Mouse (Mus musculus): ENCODE results near the gene Nrg4. TPM values are rescaled to one million over a fixed set of nuclear protein-coding genes. Genes with fewer than 3 reads are reported as not detected.

Nrg4 gene
- polyA plus RNA-seq, 1 experiment from 2014 or later = 1.1 TPM

DNA sequence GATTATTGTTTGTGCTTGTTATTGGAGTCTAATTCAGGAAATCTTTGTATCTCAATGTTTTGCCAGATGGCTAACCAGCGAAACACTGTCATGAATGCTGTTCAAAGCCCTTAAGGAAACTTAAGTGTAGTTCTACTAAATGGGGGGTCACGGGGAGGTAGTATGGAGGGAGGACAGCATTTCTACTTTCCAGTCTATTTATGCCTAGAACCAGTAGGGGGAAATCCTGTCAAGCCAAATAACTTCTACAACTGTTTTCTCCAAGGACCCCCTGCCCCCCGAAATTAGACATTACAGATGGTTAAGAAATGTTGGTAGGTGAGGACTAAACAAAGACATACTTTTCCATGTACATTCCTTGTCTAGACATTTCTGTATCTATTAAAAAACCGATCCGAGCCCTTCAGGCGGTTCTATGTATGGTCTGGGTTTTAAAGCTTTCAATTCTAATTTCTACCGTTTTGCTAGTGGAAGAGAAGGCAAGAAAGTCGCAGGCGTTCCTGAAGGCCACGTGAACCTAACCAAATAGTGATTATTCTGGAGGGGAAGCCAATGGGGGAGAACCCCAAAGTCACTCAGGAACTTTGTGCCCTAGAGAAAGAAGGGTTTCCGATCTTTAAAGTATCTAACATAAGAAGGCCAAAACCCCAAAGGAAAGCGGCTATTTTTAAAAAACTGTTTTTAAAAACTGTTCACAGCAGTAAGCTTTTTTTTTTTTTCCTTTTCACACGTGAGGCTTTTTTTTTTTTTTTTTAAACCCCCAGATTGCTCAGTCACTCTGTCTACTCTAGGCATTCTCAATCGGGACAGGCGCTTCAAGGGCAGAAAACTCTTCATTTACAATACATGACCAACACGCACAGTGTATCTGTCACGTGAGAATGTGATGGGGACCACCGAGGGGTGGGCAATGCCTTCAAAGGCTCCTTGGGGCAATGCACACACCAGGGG is 805 bp downstream of the Nrg4 start:
- ATAC-seq (ENCODE audit: insufficient read depth, low FRiP score) = no peak
- Histone ChIP-seq H3K4me1 (ENCODE audit: control insufficient read depth, insufficient read depth, low read length) (no peaks in the 10 kb centered on the region; the same call in 1 of the 2 replicates), H3K36me3 (ENCODE audit: control insufficient read depth, insufficient read depth, low read length) (no peaks in the 10 kb centered on the region), H3K4me2 (ENCODE audit: low read depth, low read length) (peak overlapping the region; percentile 94), H3K9me3 (replicated peaks; ENCODE audit: control insufficient read depth, low read length) (no peaks in the 10 kb centered on the region), H3K27me3 (ENCODE audit: control insufficient read depth, insufficient read depth, low read length) (peaks cover 13% of the 10 kb centered on the region), H3K4me3 (replicated peaks; ENCODE audit: low read length) (peak overlapping the region; percentile 82), H3K9ac (ENCODE audit: low read length) (peak overlapping the region; percentile 83), H3K27ac (ENCODE audit: low read length) (no peak overlapping the region)
- WGBS = 16% methylated on average over 18 of the region's 18 CpGs

DNA sequence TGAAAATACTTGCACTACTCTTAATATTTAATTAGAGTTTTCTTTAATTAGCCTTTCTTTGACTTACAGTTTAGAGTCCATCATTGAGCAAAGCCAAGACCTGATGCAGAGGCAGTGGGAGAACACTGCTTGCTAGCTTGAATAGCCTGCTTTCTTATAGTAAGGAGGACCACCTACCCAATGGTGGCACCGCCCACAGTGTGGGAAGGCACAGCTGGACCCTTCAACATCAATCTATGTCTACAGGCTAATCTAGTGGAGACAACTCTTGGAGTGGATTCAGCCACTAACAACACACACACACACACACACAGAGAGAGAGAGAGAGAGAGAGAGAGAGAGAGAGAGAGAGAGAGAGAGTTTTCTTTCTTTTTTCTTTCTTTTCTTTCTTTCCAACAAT is 1.6 kb downstream of the Nrg4 start:
- Histone ChIP-seq H3K27me3 (ENCODE audit: control insufficient read depth, insufficient read depth, low read length) (peaks cover 13% of the 10 kb centered on the region), H3K36me3 (ENCODE audit: control insufficient read depth, insufficient read depth, low read length) (no peaks in the 10 kb centered on the region), H3K9ac (ENCODE audit: low read length) (no peak overlapping the region), H3K9me3 (replicated peaks; ENCODE audit: control insufficient read depth, low read length) (no peaks in the 10 kb centered on the region), H3K27ac (ENCODE audit: low read length) (no peak overlapping the region), H3K4me1 (ENCODE audit: control insufficient read depth, insufficient read depth, low read length) (no peaks in the 10 kb centered on the region; the same call in 1 of the 2 replicates), H3K4me3 (replicated peaks; ENCODE audit: low read length) (no peak overlapping the region), H3K4me2 (ENCODE audit: low read depth, low read length) (no peak overlapping the region)
- ATAC-seq (ENCODE audit: insufficient read depth, low FRiP score) = no peak
- 21% methylated on average over 1 of the region's 1 CpGs for WGBS

DNA sequence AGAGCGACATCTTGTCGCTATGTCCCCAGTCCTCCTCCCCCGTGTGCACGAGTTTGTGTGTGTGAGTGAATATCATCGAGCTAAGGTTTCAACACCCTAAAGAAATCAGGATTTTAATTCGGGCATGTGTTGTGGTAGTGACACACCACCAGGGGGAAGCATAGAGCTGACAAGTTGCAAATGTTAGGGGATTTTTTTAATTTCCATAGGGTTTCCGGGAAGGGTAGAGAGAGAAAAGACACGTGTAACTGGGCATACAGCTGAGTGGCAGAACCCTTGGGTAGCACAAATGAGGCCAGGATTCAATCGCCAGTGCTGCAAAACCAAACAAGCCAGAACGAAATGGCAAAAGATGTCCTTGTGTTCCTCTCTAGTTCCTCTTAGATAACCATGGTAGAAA is 2.1 kb downstream of the Nrg4 start:
- 53% methylated on average over 10 of the region's 10 CpGs for WGBS
- Histone ChIP-seq H3K27me3 (ENCODE audit: control insufficient read depth, insufficient read depth, low read length) (peaks cover 13% of the 10 kb centered on the region), H3K27ac (ENCODE audit: low read length) (no peak overlapping the region), H3K9ac (ENCODE audit: low read length) (no peak overlapping the region), H3K36me3 (ENCODE audit: control insufficient read depth, insufficient read depth, low read length) (no peaks in the 10 kb centered on the region), H3K4me3 (replicated peaks; ENCODE audit: low read length) (no peak overlapping the region), H3K4me1 (ENCODE audit: control insufficient read depth, insufficient read depth, low read length) (no peaks in the 10 kb centered on the region; the same call in 1 of the 2 replicates), H3K4me2 (ENCODE audit: low read depth, low read length) (no peak overlapping the region), H3K9me3 (replicated peaks; ENCODE audit: control insufficient read depth, low read length) (no peaks in the 10 kb centered on the region)
- ATAC-seq (ENCODE audit: insufficient read depth, low FRiP score) = no peak

DNA sequence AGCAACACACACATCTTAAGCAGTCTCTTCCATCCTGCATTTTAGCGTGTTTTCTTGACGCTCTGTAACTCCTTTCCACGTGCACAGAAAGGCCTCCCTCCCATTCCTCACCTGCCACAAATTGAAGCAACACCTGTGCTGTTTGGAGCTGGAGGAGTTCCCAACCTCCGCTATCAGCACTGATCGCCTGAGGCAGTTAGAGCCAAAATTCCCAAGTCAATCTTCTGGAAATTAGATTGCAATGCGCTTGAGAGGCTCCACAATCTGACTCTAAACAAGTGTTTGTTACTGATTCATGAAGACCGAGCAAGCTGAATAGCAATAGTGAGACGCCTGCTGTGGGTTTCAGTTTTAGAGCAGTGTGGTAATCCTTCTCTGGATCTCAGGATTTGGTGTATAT is 2.6 kb downstream of the Nrg4 start:
- Histone ChIP-seq H3K4me2 (ENCODE audit: low read depth, low read length) (no peak overlapping the region), H3K9ac (ENCODE audit: low read length) (no peak overlapping the region), H3K4me3 (replicated peaks; ENCODE audit: low read length) (no peak overlapping the region), H3K36me3 (ENCODE audit: control insufficient read depth, insufficient read depth, low read length) (no peaks in the 10 kb centered on the region), H3K27ac (ENCODE audit: low read length) (no peak overlapping the region), H3K27me3 (ENCODE audit: control insufficient read depth, insufficient read depth, low read length) (peaks cover 13% of the 10 kb centered on the region), H3K9me3 (replicated peaks; ENCODE audit: control insufficient read depth, low read length) (no peaks in the 10 kb centered on the region), H3K4me1 (ENCODE audit: control insufficient read depth, insufficient read depth, low read length) (no peaks in the 10 kb centered on the region; the same call in 1 of the 2 replicates)
- 58% methylated on average over 8 of the region's 8 CpGs for WGBS
- ATAC-seq (ENCODE audit: insufficient read depth, low FRiP score) = no peak

DNA sequence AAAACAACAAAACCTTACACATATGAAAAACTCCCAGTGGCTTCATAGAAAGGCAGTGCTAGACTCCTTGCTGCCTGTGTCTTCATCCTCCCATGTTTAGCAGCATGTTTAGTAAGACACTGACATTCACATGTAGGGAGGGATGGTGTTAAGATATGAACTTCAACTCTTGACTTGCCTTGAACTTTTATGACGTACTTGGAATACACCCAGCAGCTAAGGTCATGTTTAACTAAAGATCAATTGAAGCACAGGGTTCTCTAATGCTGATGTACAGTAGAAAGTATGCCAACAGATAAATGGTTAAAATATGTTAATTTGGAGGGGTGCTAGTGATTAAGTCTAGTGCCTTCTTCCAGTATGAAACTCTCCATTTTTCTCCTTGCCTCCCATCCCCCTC is 4.0 kb downstream of the Nrg4 start:
- no peaks in the 10 kb centered on the region for H3K9me3 ChIP-seq (replicated peaks; ENCODE audit: control insufficient read depth, low read length)
- 56% methylated on average over 1 of the region's 1 CpGs for WGBS
- H3K27ac ChIP-seq (ENCODE audit: low read length) = no peak overlapping the region
- no peak overlapping the region for H3K4me2 ChIP-seq (ENCODE audit: low read depth, low read length)
- no peak for ATAC-seq (ENCODE audit: insufficient read depth, low FRiP score)
- no peak overlapping the region for H3K9ac ChIP-seq (ENCODE audit: low read length)
- H3K4me1 ChIP-seq (ENCODE audit: control insufficient read depth, insufficient read depth, low read length) = no peaks in the 10 kb centered on the region; the same call in 1 of the 2 replicates
- no peak overlapping the region for H3K4me3 ChIP-seq (replicated peaks; ENCODE audit: low read length)
- no peaks in the 10 kb centered on the region for H3K36me3 ChIP-seq (ENCODE audit: control insufficient read depth, insufficient read depth, low read length)
- H3K27me3 ChIP-seq (ENCODE audit: control insufficient read depth, insufficient read depth, low read length) = peaks cover 8% of the 10 kb centered on the region

DNA sequence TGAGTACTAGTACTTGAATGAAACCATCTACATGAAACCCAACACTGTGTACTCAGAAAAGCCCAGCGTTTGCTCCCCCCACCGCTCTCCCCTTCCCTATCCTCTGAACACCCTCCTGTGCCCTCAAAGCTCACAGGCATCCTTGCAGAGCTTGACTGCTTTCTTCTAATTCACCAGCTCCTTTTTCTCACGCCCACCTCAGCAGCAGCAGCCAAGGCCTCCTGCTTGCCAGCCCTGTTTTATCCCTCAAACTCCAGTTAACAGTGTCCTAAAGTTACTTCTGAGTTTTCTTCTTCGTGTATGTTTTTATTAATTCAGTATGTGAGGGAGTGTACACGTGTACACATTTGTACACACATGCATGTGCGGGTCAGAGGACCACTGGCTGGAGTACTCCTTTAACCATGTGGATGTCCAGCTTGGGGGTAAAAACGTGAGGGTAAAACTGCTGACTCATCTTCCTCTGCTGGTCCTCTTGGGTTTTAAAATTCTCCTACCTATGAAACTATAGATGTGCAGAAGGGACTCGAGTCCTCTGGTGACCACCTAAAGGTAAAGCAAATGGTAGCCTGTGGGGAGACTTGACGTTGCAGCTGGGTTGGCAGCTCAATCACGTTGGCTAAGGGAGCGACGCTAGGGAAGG is 12.9 kb downstream of the Nrg4 start:
- no peak overlapping the region for H3K9ac ChIP-seq (ENCODE audit: low read length)
- no peak overlapping the region for H3K4me3 ChIP-seq (replicated peaks; ENCODE audit: low read length)
- H3K4me1 ChIP-seq (ENCODE audit: control insufficient read depth, insufficient read depth, low read length) = no peaks in the 10 kb centered on the region
- no peaks in the 10 kb centered on the region for H3K36me3 ChIP-seq (ENCODE audit: control insufficient read depth, insufficient read depth, low read length)
- no peaks in the 10 kb centered on the region for H3K9me3 ChIP-seq (replicated peaks; ENCODE audit: control insufficient read depth, low read length)
- H3K4me2 ChIP-seq (ENCODE audit: low read depth, low read length) = no peak overlapping the region
- WGBS = 62% methylated on average over 12 of the region's 12 CpGs
- no peak overlapping the region for H3K27ac ChIP-seq (ENCODE audit: low read length)
- ATAC-seq (ENCODE audit: insufficient read depth, low FRiP score) = no peak
- H3K27me3 ChIP-seq (ENCODE audit: control insufficient read depth, insufficient read depth, low read length) = no peaks in the 10 kb centered on the region

DNA sequence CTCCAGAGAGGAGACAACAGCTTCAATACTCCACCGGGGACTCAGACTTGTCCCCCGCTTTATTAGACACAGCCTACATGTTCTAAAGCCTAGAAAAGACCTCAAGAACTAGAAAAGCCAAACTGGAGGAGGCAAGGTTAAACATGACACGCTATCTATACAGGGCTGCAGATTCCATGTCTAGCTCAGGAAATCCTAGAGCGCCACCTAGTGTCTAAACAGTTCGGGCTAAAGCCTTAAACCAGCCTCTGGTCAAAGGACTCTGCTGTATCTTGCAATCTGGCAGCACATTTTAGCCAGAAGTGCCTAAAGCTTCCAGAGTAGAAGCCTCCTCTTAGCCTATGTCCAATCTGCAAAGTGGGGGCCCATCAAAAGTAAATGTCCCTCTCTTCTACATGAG is 15.1 kb downstream of the Nrg4 start:
- ATAC-seq (ENCODE audit: insufficient read depth, low FRiP score) = peak; percentile 76
- Histone ChIP-seq H3K36me3 (ENCODE audit: control insufficient read depth, insufficient read depth, low read length) (no peaks in the 10 kb centered on the region), H3K27me3 (ENCODE audit: control insufficient read depth, insufficient read depth, low read length) (no peaks in the 10 kb centered on the region), H3K4me3 (replicated peaks; ENCODE audit: low read length) (no peak overlapping the region), H3K4me2 (ENCODE audit: low read depth, low read length) (no peak overlapping the region), H3K9me3 (replicated peaks; ENCODE audit: control insufficient read depth, low read length) (no peaks in the 10 kb centered on the region), H3K4me1 (ENCODE audit: control insufficient read depth, insufficient read depth, low read length) (no peaks in the 10 kb centered on the region), H3K9ac (ENCODE audit: low read length) (no peak overlapping the region), H3K27ac (ENCODE audit: low read length) (no peak overlapping the region)
- WGBS = 7% methylated on average over 5 of the region's 5 CpGs

DNA sequence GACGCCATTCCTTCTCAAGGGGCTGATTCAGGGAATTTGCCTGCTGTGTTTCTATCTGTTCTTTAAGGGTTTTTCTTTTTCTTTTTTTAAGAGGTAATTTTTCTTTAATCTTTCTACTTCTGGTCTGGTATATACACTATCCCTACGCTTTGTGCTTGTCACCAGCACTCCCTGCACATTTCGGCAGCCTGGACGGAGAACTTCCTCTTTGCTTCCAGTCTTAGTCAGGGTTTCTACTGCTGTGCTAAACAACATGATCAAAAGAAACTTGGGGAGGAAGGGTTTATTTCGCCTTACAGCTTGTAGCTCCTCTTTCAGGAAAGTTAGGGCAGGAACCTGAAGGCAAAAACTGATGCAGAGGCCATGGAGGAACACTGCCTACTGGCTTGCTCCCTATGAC is 18.2 kb downstream of the Nrg4 start:
- ATAC-seq (ENCODE audit: insufficient read depth, low FRiP score) = no peak
- no peaks in the 10 kb centered on the region for H3K9me3 ChIP-seq (replicated peaks; ENCODE audit: control insufficient read depth, low read length)
- no peaks in the 10 kb centered on the region for H3K36me3 ChIP-seq (ENCODE audit: control insufficient read depth, insufficient read depth, low read length)
- no peaks in the 10 kb centered on the region for H3K4me1 ChIP-seq (ENCODE audit: control insufficient read depth, insufficient read depth, low read length)
- no peaks in the 10 kb centered on the region for H3K27me3 ChIP-seq (ENCODE audit: control insufficient read depth, insufficient read depth, low read length)
- H3K27ac ChIP-seq (ENCODE audit: low read length) = no peak overlapping the region
- H3K4me3 ChIP-seq (replicated peaks; ENCODE audit: low read length) = no peak overlapping the region
- H3K9ac ChIP-seq (ENCODE audit: low read length) = no peak overlapping the region
- H3K4me2 ChIP-seq (ENCODE audit: low read depth, low read length) = no peak overlapping the region
- 83% methylated on average over 5 of the region's 5 CpGs for WGBS

DNA sequence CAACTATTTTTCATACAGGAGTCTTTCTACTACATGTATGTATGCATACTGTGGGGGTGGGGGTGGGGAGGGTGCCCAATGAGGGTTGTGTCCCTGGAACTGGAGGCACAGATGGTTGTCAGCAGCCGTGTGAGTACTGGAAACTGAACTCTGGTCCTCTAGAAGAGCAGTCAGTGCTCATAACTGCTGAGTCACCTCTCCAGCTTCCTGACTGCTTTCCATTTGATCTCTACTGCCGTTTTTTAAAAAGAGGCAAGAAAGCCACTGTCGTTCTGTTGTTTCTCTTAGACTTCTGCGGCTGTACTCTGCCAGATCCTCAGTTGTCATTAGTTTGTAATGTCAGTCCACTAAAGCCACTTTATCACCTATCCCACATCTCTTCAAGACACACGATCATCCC is 19.1 kb downstream of the Nrg4 start:
- Histone ChIP-seq H3K9me3 (replicated peaks; ENCODE audit: control insufficient read depth, low read length) (no peaks in the 10 kb centered on the region), H3K36me3 (ENCODE audit: control insufficient read depth, insufficient read depth, low read length) (no peaks in the 10 kb centered on the region), H3K27ac (ENCODE audit: low read length) (no peak overlapping the region), H3K9ac (ENCODE audit: low read length) (no peak overlapping the region), H3K4me1 (ENCODE audit: control insufficient read depth, insufficient read depth, low read length) (no peaks in the 10 kb centered on the region), H3K4me2 (ENCODE audit: low read depth, low read length) (no peak overlapping the region), H3K27me3 (ENCODE audit: control insufficient read depth, insufficient read depth, low read length) (no peaks in the 10 kb centered on the region), H3K4me3 (replicated peaks; ENCODE audit: low read length) (no peak overlapping the region)
- no peak for ATAC-seq (ENCODE audit: insufficient read depth, low FRiP score)
- WGBS = 50% methylated on average over 5 of the region's 5 CpGs
